Mouse (Mus musculus) heart, embryonic 13.5 days (tissue): ENCODE data around the gene Cdk15. TPM values are rescaled to one million over a fixed set of nuclear protein-coding genes. Genes with fewer than 3 reads are reported as not detected.

Experiments used
- ATAC-seq: fragments of 200-750 bp; cut with Nextera tagmentation; 2 replicates; pipeline ENCODE4 v1.8.0; 2017; ENCODE audit warnings: moderate TSS enrichment; ENCODE audit not compliant: insufficient number of reproducible peaks, low FRiP score, low TSS enrichment; ENCODE audit errors: extremely low read depth
- H3K27ac ChIP-seq: fragments of 300-500 bp; sonication (generic); replicated peaks from 2 replicates; pipeline ENCODE4 v1.5.1; 2015; ENCODE audit warnings: moderate library complexity, mild to moderate bottlenecking, inconsistent platforms
- H3K27me3 ChIP-seq: fragments of 300-500 bp; sonication (generic); replicated peaks from 2 replicates; pipeline ENCODE4 v1.6.1; 2015; ENCODE audit warnings: mild to moderate bottlenecking, inconsistent platforms
- H3K36me3 ChIP-seq: fragments of 300-500 bp; sonication (generic); 2 replicates; pipeline ENCODE4 v1.6.1; 2015; ENCODE audit warnings: mild to moderate bottlenecking, inconsistent platforms
- H3K4me1 ChIP-seq: fragments of 300-500 bp; sonication (generic); 2 replicates; pipeline ENCODE4 v1.6.1; 2015; ENCODE audit warnings: inconsistent platforms
- H3K4me2 ChIP-seq: fragments of 300-500 bp; sonication (generic); 2 replicates; pipeline ENCODE4 v1.6.1; 2015; ENCODE audit warnings: inconsistent platforms, mild to moderate bottlenecking, moderate library complexity
- H3K4me3 ChIP-seq: fragments of 300-500 bp; sonication (generic); 2 replicates; pipeline ENCODE4 v1.5.1; 2015; ENCODE audit warnings: moderate library complexity, mild to moderate bottlenecking, inconsistent platforms
- H3K9ac ChIP-seq: fragments of 300-500 bp; sonication (generic); 2 replicates; pipeline ENCODE4 v1.6.1; 2015; ENCODE audit warnings: inconsistent platforms, mild to moderate bottlenecking, moderate library complexity
- H3K9me3 ChIP-seq: fragments of 300-500 bp; sonication (generic); 2 replicates; pipeline ENCODE4 v1.6.1; 2016; ENCODE audit warnings: inconsistent platforms
- WGBS: fragments of 180-500 bp; shearing (Covaris S2); methylation state at CpG from one replicate; pipeline ENCODE4 v1.1.7; 2015; ENCODE audit warnings: mixed read lengths; 5-methylcytosine and 5-hydroxymethylcytosine counted together
- polyA plus RNA-seq: library from polyadenylated mRNA; unstranded; fragments of >200 nt; fragmentation: Nextera tagmentation; extraction: Ambion mirVana; gene quantifications from 2 replicates; pipeline ENCODE4 v1.2.1, GENCODE M21; 2015

Gene Cdk15
- polyA plus RNA-seq, 1 experiment from 2014 or later: not detected

DNA sequence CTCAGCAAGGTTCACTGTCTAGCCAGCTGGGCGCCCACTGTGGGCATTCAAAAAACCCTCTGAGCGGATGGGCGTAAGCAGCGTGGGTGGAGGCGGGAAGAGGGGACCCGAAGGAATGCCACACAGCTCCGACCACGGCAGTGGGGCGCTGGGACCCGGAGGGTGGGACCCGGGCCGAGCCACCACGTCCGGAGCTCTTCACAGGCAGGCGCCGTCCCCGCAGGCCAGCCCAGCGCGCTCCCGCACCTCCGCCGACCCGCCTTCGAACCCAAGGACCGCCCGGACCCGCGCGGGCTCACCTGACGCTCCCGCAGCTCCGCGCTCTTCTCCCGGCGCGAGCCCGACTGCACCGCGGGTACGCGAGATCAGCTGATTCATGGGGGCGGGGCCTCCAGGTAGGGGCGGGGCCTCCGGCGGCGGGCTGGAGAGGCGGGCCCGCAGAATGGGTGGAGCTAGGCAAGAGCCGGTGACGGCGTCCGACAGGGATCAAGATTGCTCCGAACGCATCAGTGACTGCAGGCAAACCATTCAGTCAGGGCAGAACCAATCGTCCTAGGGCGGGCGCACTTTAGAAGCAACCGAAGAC, 19.8 kb upstream of the Cdk15 start, which contains the start of gene Als2:
TSS of gene Als2 (minus strand) at position 376 of the 586 bp plus-strand sequence.
- peaks cover 6% of the 10 kb centered on the region for H3K4me1 ChIP-seq
- peak within 1 kb of the TSS; percentile 66 for H3K27ac ChIP-seq
- peak within 1 kb of the TSS; percentile 72 for H3K4me3 ChIP-seq
- peak within 1 kb of the TSS; percentile 89 for H3K4me2 ChIP-seq
- H3K9me3 ChIP-seq: no peaks in the 10 kb centered on the region
- peak within 1 kb of the TSS; percentile 85 for H3K9ac ChIP-seq
- no peaks in the 10 kb centered on the region for H3K27me3 ChIP-seq
- no peaks in the 10 kb centered on the region for H3K36me3 ChIP-seq
- under 1% methylated on average over 58 of the region's 58 CpGs for WGBS
- ATAC-seq: peak; percentile 96

DNA sequence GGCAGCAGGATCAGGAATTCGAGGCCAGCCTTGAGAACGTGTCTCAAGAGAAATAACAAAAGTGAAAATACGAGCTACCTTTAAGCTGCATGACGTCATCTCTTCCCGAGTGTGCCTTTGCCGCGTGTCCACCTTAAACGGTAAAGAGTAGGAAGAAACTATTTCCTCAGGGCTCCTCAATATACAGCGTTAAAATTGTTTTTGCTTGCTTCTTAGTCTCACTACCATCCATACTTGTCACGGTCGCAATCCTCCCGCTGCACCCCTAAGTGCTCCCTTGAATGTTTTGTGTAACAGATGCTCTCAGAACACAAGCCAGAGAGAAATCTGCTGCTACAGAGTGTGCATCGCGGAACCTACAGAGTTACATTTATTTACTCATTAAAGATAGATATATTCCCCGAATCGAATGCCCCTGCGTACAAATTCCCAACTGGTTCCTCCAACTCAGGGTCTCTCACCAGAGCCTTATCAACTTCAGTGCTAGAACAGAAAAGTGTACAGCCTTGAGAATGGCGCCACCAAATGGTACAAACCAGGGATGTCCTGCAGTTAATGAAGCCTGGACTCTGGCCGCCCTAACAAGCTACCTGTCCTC, 19.0 kb upstream of the Cdk15 start:
- Histone ChIP-seq H3K4me2 (peak overlapping the region; percentile 89), H3K27me3 (no peaks in the 10 kb centered on the region), H3K4me3 (peak overlapping the region; percentile 72), H3K36me3 (no peaks in the 10 kb centered on the region), H3K9ac (peak overlapping the region; percentile 79), H3K9me3 (no peaks in the 10 kb centered on the region), H3K27ac (peak overlapping the region; percentile 66), H3K4me1 (peaks cover 6% of the 10 kb centered on the region)
- ATAC-seq: no peak
- 1% methylated on average over 19 of the region's 19 CpGs for WGBS

DNA sequence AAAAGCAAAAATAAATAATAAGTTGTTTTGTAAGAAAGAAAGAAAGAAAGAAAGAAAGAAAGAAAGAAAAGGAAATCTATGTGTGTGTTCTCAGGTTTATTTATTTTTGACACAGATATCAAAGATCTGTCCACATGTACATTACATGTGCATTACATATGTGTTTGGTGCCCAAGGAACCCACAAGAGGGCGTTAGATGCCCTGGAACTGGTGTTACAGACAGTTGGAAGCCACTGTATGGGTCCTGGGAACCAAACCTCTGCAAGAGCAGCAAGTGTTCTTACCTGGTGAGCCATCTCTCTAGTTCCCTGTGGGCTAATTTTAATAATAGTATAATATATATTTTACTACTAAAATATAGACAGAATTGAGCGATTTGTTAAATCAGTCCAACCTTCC, 12.9 kb upstream of the Cdk15 start:
- Histone ChIP-seq H3K4me1 (no peaks in the 10 kb centered on the region), H3K27me3 (0 out of 2 replicates have a peak, but pooled peaks cover 3% of the 10 kb centered on the region), H3K4me3 (no peak overlapping the region), H3K9ac (no peak overlapping the region), H3K4me2 (no peak overlapping the region), H3K27ac (no peak overlapping the region), H3K36me3 (no peaks in the 10 kb centered on the region), H3K9me3 (no peaks in the 10 kb centered on the region)
- WGBS: 59% methylated on average over 2 of the region's 2 CpGs
- no peak for ATAC-seq

DNA sequence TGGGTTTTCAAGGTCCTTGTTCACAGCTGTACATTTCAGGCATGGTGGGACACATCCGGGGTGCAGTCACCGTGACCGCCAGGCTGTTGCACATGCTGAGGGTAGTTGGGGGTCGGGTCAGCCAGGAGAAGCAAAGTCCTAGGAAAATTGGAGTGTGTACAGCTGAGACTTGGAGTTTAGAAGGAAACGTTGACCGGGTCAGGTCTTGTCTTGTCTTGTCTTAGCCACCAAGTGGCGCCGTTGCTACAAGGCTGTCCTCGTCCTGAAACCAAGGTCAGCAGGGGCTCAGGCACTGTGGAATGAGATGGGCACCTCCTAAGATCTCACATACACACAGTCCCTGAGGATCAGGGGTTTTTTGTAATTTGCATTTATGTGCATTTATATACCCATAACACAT, 9.1 kb upstream of the Cdk15 start:
- H3K27ac ChIP-seq: no peak overlapping the region
- no peak; the same call in 1 of the 2 replicates for ATAC-seq
- H3K4me2 ChIP-seq: peak overlapping the region; percentile 28; the same call in 1 of the 2 replicates
- 0 out of 2 replicates have a peak, but pooled peaks cover 3% of the 10 kb centered on the region for H3K27me3 ChIP-seq
- H3K9ac ChIP-seq: no peak overlapping the region
- H3K4me3 ChIP-seq: no peak overlapping the region
- no peaks in the 10 kb centered on the region for H3K36me3 ChIP-seq
- 4% methylated on average over 9 of the region's 9 CpGs for WGBS
- H3K4me1 ChIP-seq: no peaks in the 10 kb centered on the region
- no peaks in the 10 kb centered on the region for H3K9me3 ChIP-seq

DNA sequence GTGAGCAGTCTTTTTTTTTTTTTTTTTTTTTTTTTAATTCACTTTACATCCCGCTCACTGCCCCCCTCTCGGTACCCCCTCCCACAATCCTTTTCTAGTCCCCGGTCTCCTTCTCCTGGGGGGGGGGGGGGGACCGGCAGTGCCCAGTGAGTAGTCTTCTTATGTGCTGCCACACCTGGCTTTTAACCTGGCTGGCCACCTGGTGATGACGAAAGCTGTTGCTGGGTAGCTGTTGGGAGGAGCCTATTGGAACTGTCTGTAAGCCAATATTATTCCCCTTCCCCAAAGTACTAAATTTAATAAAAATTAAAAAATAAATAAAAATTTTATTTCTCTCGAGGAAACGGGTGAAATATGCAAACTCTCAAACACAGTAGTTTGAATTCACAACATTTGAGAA, 3.9 kb upstream of the Cdk15 start:
- 10% methylated on average over 4 of the region's 7 CpGs for WGBS
- Histone ChIP-seq H3K27ac (no peak overlapping the region), H3K4me2 (peak overlapping the region; percentile 66), H3K4me1 (peaks cover 10% of the 10 kb centered on the region), H3K9me3 (no peaks in the 10 kb centered on the region), H3K27me3 (peaks cover 9% of the 10 kb centered on the region; the same call in 1 of the 2 replicates), H3K36me3 (no peaks in the 10 kb centered on the region), H3K4me3 (peak overlapping the region; percentile 37; the same call in 1 of the 2 replicates), H3K9ac (no peak overlapping the region)
- no peak for ATAC-seq

GRCm38 (mm10) chr1:59253301-59253909, 3.3 kb upstream of the Cdk15 start:
- WGBS: 2% methylated on average over 15 of the region's 18 CpGs
- peaks cover 10% of the 10 kb centered on the region for H3K4me1 ChIP-seq
- no peaks in the 10 kb centered on the region for H3K36me3 ChIP-seq
- peak overlapping the region; percentile 47 for H3K9ac ChIP-seq
- peak overlapping the region; percentile 37 for H3K4me3 ChIP-seq
- peaks cover 9% of the 10 kb centered on the region; the same call in 1 of the 2 replicates for H3K27me3 ChIP-seq
- no peak overlapping the region for H3K27ac ChIP-seq
- H3K4me2 ChIP-seq: peak overlapping the region; percentile 66
- H3K9me3 ChIP-seq: no peaks in the 10 kb centered on the region
- no peak for ATAC-seq

GRCm38 (mm10) chr1:59257736-59258135, 1.0 kb downstream of the Cdk15 start:
- H3K4me2 ChIP-seq: no peak overlapping the region
- no peak for ATAC-seq
- WGBS: 52% methylated on average over 3 of the region's 3 CpGs

DNA sequence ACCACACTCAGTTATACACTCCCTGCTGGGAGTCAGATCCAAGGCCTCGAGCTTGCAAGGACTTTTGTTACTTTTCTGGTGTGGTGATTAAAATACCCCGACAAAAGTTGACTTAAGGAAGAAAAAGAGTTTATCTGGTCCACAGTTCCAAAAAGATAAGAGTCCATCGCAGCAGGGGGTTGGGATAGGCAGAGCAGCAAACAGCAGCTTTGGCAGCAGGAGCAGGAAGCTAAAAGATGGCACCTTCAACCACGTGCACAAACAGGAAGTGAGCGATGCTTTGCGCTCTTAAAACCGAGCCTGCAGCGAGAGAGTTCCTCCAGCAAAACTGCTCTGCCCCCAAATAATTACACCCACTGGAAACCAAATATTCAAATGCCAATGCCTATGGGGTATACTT, 12.2 kb downstream of the Cdk15 start:
- Histone ChIP-seq H3K9me3 (no peaks in the 10 kb centered on the region), H3K4me1 (peaks cover 9% of the 10 kb centered on the region), H3K36me3 (no peaks in the 10 kb centered on the region), H3K4me3 (no peak overlapping the region), H3K4me2 (peak overlapping the region; percentile 6; the same call in 1 of the 2 replicates), H3K27me3 (no peaks in the 10 kb centered on the region), H3K27ac (no peak overlapping the region), H3K9ac (no peak overlapping the region)
- 28% methylated on average over 8 of the region's 8 CpGs for WGBS
- no peak for ATAC-seq

More at GRCm38 (mm10) chr1:59257736-59258135, 1.0 kb downstream of the Cdk15 start:
- H3K9ac ChIP-seq: no peak overlapping the region
- no peaks in the 10 kb centered on the region for H3K36me3 ChIP-seq
- no peak overlapping the region for H3K27ac ChIP-seq
- H3K4me3 ChIP-seq: no peak overlapping the region
- peaks cover 10% of the 10 kb centered on the region for H3K4me1 ChIP-seq
- H3K27me3 ChIP-seq: peaks cover 9% of the 10 kb centered on the region
- no peaks in the 10 kb centered on the region for H3K9me3 ChIP-seq

DNA sequence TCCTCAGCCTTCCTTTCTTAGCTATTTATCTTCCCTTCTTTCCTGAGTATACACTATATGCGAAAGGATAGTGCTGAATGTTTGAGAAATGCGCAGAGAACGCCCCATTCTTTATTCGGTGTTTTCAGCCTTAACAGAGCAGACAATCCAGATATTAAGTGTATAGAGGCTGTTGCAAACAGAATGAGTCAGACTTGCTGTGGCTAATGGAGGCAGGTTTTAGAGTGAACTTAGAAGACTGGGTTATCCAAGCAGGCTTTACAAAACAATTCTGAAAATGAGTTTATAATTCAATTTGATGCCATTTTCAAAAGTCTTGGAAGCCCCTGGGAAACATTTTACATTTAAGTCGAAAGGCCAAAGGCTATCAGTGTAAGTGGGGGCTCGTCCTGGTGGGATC, 12.8 kb downstream of the Cdk15 start:
- H3K4me2 ChIP-seq: peak overlapping the region; percentile 6; the same call in 1 of the 2 replicates

DNA sequence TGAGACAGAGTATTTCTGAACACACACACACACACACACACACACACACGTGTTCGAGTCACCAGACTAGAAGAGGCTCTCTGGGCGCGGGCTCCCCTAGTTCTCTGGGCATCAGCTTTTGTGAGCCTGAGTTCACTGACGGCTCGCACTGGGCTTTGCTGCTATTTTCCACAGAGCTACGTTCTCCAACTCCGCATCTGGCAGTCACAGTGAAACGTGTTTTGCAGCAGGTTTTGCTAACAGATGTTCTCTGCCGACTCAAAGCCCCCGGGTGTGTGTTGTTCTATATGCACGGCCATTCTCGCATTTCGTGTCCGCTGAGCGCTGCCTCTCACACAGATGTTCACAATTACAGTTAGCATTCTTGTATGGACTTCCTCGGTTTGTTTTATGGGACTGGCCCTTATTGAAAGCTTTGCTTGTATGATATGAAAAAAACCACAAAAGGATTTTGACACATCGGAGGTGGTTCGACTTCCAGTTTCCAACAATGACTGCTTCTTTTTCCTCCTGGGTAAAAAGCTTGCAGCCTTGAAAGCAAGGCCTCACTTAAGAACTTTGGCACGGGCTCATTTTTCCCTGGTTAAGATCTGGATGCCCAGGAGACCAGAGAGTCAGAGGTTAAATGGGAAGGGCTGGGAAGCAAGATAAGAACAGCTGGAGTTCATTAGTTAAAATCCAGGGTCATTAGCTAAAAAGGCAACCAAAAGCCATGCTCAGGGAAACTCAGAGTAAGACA, 13.4 kb downstream of the Cdk15 start:
- Histone ChIP-seq H3K27me3 (no peaks in the 10 kb centered on the region), H3K9me3 (no peaks in the 10 kb centered on the region), H3K4me1 (peaks cover 9% of the 10 kb centered on the region), H3K4me3 (no peak overlapping the region), H3K4me2 (peak overlapping the region; percentile 20), H3K27ac (peak overlapping the region; percentile 25; the same call in 1 of the 2 replicates), H3K9ac (no peak overlapping the region), H3K36me3 (no peaks in the 10 kb centered on the region)
- ATAC-seq: no peak
- WGBS: 46% methylated on average over 20 of the region's 20 CpGs

More for the DNA sequence above, 12.8 kb downstream of the Cdk15 start:
- no peaks in the 10 kb centered on the region for H3K9me3 ChIP-seq
- no peaks in the 10 kb centered on the region for H3K36me3 ChIP-seq
- 79% methylated on average over 6 of the region's 6 CpGs for WGBS
- no peak overlapping the region for H3K27ac ChIP-seq
- ATAC-seq: no peak
- H3K4me1 ChIP-seq: peaks cover 9% of the 10 kb centered on the region
- no peaks in the 10 kb centered on the region for H3K27me3 ChIP-seq
- H3K4me3 ChIP-seq: no peak overlapping the region
- H3K9ac ChIP-seq: no peak overlapping the region

DNA sequence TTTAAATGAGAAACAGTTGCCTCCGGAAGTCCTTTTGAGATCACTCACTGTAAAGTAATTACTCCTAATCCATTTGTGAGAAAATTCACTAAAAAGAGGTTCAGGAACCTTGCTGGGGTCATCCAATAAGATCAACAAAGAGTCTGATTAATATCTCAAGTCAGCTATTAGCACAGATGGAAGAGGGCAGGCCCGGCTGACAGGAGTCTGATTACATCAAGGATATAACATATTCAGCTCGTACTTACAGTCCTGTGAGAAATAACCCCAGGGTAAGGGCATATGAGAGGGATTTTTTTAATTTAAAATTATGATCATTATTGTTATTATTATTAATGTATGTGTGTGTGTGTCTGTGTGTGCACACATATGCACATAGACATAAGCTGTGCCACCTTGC, 15.5 kb downstream of the Cdk15 start:
- Histone ChIP-seq H3K4me1 (peaks cover 9% of the 10 kb centered on the region), H3K9ac (no peak overlapping the region), H3K4me3 (no peak overlapping the region), H3K27ac (no peak overlapping the region), H3K4me2 (no peak overlapping the region), H3K9me3 (no peaks in the 10 kb centered on the region), H3K27me3 (no peaks in the 10 kb centered on the region), H3K36me3 (no peaks in the 10 kb centered on the region)
- WGBS: 72% methylated on average over 3 of the region's 3 CpGs
- ATAC-seq: no peak
